Mouse (Mus musculus) embryonic facial prominence, embryonic 11.5 days (tissue): ENCODE data around the gene Vmn1r121. TPM values are rescaled to one million over a fixed set of nuclear protein-coding genes. Genes with fewer than 3 reads are reported as not detected.
"Not testable (repeated sequence)": the region's sequence is repeated elsewhere in the genome, so short reads cannot be mapped to it uniquely, and the experiment has no call there.

Experiments
- ATAC-seq: fragments of 200-750 bp; cut with Nextera tagmentation; replicated peaks from 2 replicates; pipeline ENCODE4 v1.8.0; 2017; ENCODE audit warnings: low read depth; ENCODE audit not compliant: insufficient number of reproducible peaks, low FRiP score, low TSS enrichment
- DNase-seq: peaks from one replicate; pipeline ENCODE4 v3.0.0-alpha.2; 2015; ENCODE audit warnings: low spot score
- H3K27ac ChIP-seq: fragments of 300-500 bp; sonication (generic); replicated peaks from 2 replicates; pipeline ENCODE4 v1.5.1; 2014; ENCODE audit warnings: mild to moderate bottlenecking, low read depth, low read length, control low read depth
- H3K27me3 ChIP-seq: fragments of 300-500 bp; sonication (generic); 2 replicates; pipeline ENCODE4 v1.6.1; 2014; ENCODE audit warnings: mild to moderate bottlenecking, low read length, moderate library complexity, mixed read lengths; ENCODE audit not compliant: control insufficient read depth, insufficient read depth
- H3K36me3 ChIP-seq: fragments of 300-500 bp; sonication (generic); replicated peaks from 2 replicates; pipeline ENCODE4 v1.6.1; 2014; ENCODE audit warnings: low read depth, mild to moderate bottlenecking, low read length, moderate library complexity, mixed read lengths; ENCODE audit not compliant: control insufficient read depth, insufficient read depth
- H3K4me1 ChIP-seq: fragments of 300-500 bp; sonication (generic); 2 replicates; pipeline ENCODE4 v1.6.1; 2014; ENCODE audit warnings: low read length, mixed read lengths; ENCODE audit not compliant: control insufficient read depth, insufficient read depth
- H3K4me2 ChIP-seq: fragments of 300-500 bp; sonication (generic); 2 replicates; pipeline ENCODE4 v1.6.1; 2014; ENCODE audit warnings: low read depth, mild to moderate bottlenecking, control low read depth, low read length, moderate library complexity
- H3K4me3 ChIP-seq: fragments of 300-500 bp; sonication (generic); 2 replicates; pipeline ENCODE4 v1.5.1; 2014; ENCODE audit warnings: low read depth, low read length, control low read depth
- H3K9ac ChIP-seq: fragments of 300-500 bp; sonication (generic); replicated peaks from 2 replicates; pipeline ENCODE4 v1.6.1; 2014; ENCODE audit warnings: mild to moderate bottlenecking, control low read depth, low read length
- H3K9me3 ChIP-seq: fragments of 300-500 bp; sonication (generic); replicated peaks from 2 replicates; pipeline ENCODE4 v1.6.1; 2016; ENCODE audit warnings: mild to moderate bottlenecking, low read length, inconsistent platforms, mixed read lengths; ENCODE audit not compliant: control insufficient read depth
- WGBS: fragments of 180-500 bp; shearing (Covaris S2); extraction: QIAGEN DNeasy Blood & Tissue Kit; methylation state at CpG from one replicate; pipeline ENCODE4 v1.1.7; 2014; 5-methylcytosine and 5-hydroxymethylcytosine counted together
- polyA plus RNA-seq: library from polyadenylated mRNA; unstranded; fragments of >200 nt; fragmentation: Nextera tagmentation; extraction: Ambion mirVana; gene quantifications from 2 replicates; pipeline ENCODE4 v1.2.1, GENCODE M21; 2014

Gene Vmn1r121
- not detected in 2 replicates for polyA plus RNA-seq

DNA sequence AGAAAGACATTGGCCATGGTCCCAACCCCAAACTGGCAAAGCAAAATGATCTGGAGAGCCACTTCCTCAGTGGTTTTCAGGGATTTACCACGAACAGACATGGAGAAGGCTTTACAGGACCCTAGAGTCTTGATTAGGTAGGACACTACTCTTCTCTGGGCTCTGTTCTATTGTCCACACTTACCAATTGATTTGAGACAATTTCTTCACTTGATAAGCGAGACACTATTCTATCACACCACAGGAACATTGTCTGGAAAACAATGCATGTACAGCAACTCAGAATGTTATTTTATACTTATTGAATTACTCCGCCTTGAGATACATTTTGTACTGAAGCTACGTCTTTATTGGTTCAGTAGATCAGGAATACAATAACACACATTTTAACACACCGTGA is at the start of gene Vmn1r121:
Gene Vmn1r121 (minus strand): TSS at position 101 of the 400 bp plus-strand sequence.
- WGBS, result 67% methylated on average over 4 of the region's 5 CpGs
- not testable (repeated sequence) for ATAC-seq, DNase-seq

DNA sequence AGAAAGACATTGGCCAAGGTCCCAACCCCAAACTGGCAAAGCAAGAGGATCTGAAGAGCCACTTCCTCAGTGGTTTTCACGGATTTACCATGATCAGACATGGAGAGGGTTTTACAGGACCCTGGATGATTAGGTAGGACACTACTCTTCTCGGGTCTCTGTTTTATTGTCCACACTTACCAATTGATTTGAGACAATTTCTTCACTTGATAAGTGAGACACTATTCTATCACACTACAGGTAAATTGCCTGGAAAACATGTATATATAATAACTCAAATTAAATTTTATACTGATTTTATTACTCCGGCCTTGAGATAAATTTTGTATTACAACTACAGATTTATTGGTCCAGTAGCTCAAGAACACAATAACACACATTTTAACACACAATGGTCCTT is 35.7 kb upstream of the Vmn1r121 start, which contains the start of gene Vmn1r122:
Gene Vmn1r122 (minus strand): TSS at position 101 of the 400 bp plus-strand sequence.
- H3K36me3 ChIP-seq, H3K27ac ChIP-seq, H3K9ac ChIP-seq, H3K4me3 ChIP-seq, ATAC-seq, H3K27me3 ChIP-seq, H3K4me2 ChIP-seq, DNase-seq, H3K9me3 ChIP-seq, H3K4me1 ChIP-seq: not testable (repeated sequence)
- whole genome bisulfite sequencing, result 52% methylated on average over 2 of the region's 3 CpGs

More for the DNA sequence above, at the start of gene Vmn1r121:
- not testable (repeated sequence) for H3K4me1 ChIP-seq, H3K4me3 ChIP-seq, H3K9me3 ChIP-seq, H3K9ac ChIP-seq, H3K4me2 ChIP-seq, H3K36me3 ChIP-seq, H3K27me3 ChIP-seq, H3K27ac ChIP-seq

DNA sequence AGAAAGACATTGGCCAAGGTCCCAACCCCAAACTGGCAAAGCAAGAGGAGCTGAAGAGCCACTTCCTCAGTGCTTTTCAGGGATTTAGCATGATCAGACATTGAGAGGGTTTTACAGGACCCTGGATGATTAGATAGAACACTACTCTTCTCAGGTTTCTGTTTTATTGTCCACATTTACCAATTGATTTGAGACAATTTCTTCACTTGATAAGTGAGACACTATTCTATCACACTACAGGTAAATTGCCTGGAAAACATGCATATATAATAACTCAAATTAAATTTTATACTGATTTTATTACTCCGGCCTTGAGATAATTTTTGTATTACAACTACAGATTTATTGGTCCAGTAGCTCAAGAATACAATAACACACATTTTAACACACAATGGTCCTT is 44.6 kb downstream of the Vmn1r121 start, which contains the start of gene Vmn1r120:
Gene Vmn1r120 (minus strand): TSS at position 101 of the 400 bp plus-strand sequence.
- ATAC-seq, H3K27ac ChIP-seq, H3K27me3 ChIP-seq, H3K4me2 ChIP-seq, H3K4me3 ChIP-seq, H3K9ac ChIP-seq, H3K36me3 ChIP-seq, H3K9me3 ChIP-seq, DNase-seq, H3K4me1 ChIP-seq: not testable (repeated sequence)
- 69% methylated on average over 1 of the region's 1 CpGs for WGBS

Other genes with a start within 250 kb of the Vmn1r121 start
- not detected in 2 replicates for gene Vmn1r116, start 226.3 kb downstream of the Vmn1r121 start, polyA plus RNA-seq
- not detected in 2 replicates for gene Vmn1r117, start 214.4 kb downstream of the Vmn1r121 start, polyA plus RNA-seq
- gene Vmn1r118, start 186.2 kb downstream of the Vmn1r121 start, polyA plus RNA-seq, result not detected in 2 replicates
- gene Vmn1r119, start 86.1 kb downstream of the Vmn1r121 start, polyA plus RNA-seq, result not detected in 2 replicates
- gene Vmn1r120, start 44.7 kb downstream of the Vmn1r121 start, polyA plus RNA-seq, result not detected in 2 replicates
- not detected in 2 replicates for gene Vmn1r122, start 35.6 kb upstream of the Vmn1r121 start, polyA plus RNA-seq
- not detected in 2 replicates for gene Vmn1r123, start 63.7 kb upstream of the Vmn1r121 start, polyA plus RNA-seq
- not detected in 2 replicates for gene Gm5157, start 91.9 kb upstream of the Vmn1r121 start, polyA plus RNA-seq
- not detected in 2 replicates for gene Vmn1r124, start 162.1 kb upstream of the Vmn1r121 start, polyA plus RNA-seq
- gene Vmn1r125, start 173.7 kb upstream of the Vmn1r121 start, polyA plus RNA-seq, result not detected in 2 replicates
- gene Vmn1r126, start 203.0 kb upstream of the Vmn1r121 start, polyA plus RNA-seq, result not detected in 2 replicates
- gene Vmn1r127, start 221.3 kb upstream of the Vmn1r121 start, polyA plus RNA-seq, result not detected in 2 replicates